Mouse (Mus musculus) brown adipose tissue, adult 24 weeks (tissue): ENCODE measurements around the gene Nfasc. TPM values are rescaled to one million over a fixed set of nuclear protein-coding genes. Genes with fewer than 3 reads are reported as not detected.

ENCODE experiments used
- H3K27ac ChIP-seq: fragments of 200-500 bp; replicated peaks from 2 replicates; pipeline ENCODE4 v1.5.1; 2012; ENCODE audit warnings: low read depth, mild to moderate bottlenecking, low read length
- H3K4me1 ChIP-seq: fragments of 200-500 bp; 2 replicates; pipeline ENCODE4 v1.6.1; 2012; ENCODE audit warnings: low read length, mixed read lengths; ENCODE audit not compliant: control insufficient read depth, insufficient read depth, insufficient read length
- H3K4me3 ChIP-seq: fragments of 200-500 bp; 2 replicates; pipeline ENCODE4 v1.5.1; 2012; ENCODE audit warnings: low read depth, mild to moderate bottlenecking, low read length, moderate library complexity; ENCODE audit not compliant: insufficient read depth
- polyA plus RNA-seq: library from polyadenylated mRNA; stranded (reverse); fragments of >200 nt; gene quantifications from 2 replicates; pipeline ENCODE4 v1.2.4, GENCODE M21; 2012; ENCODE audit not compliant: missing spikeins, insufficient read depth, insufficient read length

Gene Nfasc
- polyA plus RNA-seq, 1 experiment: not detected

DNA sequence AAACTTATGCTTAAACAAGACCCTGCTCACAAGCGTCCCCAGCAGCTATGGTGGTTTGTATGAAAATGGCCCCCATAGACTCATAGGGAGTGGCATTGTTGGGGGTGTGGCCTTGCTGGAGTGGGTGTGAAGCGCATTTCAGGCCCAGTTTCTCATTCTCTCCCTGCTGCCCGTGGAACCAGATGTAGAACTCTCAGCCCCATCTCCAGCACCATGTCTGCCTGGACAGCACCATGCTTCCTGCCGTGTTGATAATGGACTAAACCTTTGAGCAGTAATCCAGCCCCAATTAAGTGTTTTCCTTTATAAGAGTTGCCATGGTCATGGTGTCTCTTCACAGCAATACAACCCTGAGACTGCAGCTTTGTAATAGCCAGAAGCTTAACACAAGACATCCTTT is 13.6 kb upstream of the Nfasc start:
- Histone ChIP-seq H3K27ac (no peak overlapping the region), H3K4me3 (no peak overlapping the region), H3K4me1 (no peaks in the 10 kb centered on the region)

DNA sequence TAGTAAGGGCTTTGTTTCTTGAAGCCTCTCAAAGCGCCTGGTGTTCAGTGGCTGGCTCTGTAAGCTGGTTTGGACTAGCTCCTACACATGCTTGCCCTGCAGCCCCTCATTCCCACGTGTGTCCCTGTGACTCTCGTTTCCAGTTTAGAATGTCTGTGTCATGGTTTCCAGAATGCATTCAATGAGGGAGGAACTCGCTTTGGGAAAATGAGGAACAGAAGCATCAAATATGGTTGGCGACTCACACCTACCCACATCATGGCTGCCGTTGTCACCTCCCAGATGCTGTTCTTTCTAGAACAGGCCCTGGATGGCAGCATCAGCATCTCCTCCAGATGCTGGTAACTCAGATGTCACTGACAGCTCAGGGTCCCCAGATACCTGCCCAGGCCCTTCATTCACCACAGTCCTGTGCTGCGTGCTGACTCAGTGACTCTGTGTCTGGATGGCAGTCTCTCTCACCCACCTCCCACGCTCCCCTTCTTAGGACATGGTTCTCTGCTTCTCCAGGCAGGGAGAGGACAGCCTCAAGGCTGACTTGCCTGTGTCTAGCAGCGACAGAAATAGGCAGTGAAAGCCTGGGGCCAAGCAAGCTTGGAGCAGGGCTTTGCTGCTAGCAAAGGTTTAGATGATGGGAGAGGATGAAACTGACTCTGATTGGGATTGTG is 7.8 kb upstream of the Nfasc start:
- Histone ChIP-seq H3K4me1 (no peaks in the 10 kb centered on the region), H3K4me3 (no peak overlapping the region), H3K27ac (no peak overlapping the region)

DNA sequence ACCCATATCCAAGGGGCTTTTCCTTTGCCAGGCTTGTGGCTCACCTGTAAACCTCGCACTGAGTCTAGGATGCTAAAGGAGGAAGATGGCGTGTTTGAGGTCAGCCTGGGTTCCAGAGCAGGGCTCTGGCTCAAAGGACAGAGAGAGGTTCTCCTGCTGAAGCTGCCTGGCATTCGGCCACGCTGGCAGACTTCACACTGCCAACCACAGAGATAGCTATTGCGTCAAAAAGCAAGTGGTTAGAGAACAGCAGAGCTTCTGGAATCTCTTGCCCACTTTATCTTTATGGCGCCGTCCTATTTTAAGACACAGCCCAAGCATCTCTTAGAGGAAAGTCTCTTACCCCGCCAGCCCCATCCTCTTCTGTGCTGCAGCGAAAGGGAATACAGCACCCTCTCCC is 4.7 kb upstream of the Nfasc start:
- no peaks in the 10 kb centered on the region for H3K4me1 ChIP-seq
- no peak overlapping the region for H3K4me3 ChIP-seq
- no peak overlapping the region for H3K27ac ChIP-seq

DNA sequence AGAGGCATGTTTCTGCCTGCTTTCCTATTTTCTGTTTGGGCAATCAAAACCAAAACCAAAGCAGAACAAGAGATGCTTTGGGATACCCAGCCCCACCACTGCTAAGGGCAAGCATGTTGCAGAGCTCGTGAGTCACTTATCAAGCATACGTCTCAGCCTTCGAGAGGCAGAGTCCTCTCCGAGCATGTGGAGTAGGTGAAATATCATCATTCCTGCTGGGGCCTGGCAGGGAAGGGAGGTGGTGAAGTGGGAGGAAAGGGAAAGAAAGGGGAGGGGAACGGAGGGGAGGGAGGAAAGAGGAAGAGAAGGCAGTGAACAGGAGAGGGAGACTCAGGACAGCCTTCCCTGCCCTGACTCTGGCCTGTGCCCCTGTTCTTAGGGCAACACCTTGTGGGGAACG is 4.0 kb upstream of the Nfasc start:
- Histone ChIP-seq H3K27ac (no peak overlapping the region), H3K4me1 (no peaks in the 10 kb centered on the region), H3K4me3 (no peak overlapping the region)

DNA sequence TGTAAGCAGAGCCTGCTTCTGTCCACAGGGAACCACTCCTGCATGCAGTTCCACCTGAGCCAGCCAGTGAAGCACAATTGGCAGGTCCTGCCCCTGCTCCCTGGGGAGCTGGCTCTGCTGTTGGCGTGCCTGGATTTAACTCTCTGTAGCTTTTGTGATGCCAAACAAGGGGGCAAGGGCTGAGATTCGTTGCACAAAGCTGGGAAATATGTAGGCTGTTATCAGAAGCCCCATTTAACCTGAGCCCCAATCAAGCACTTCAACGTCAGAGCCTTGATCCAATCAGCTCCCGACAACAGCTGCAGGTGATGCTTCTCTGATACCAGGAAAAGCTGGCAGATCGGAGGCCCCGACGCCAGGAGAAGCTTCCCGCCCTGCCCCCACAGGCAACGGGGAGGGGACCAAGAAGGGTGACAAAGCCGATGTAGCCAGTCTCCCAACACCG is 2.5 kb downstream of the Nfasc start:
- H3K4me1 ChIP-seq: no peaks in the 10 kb centered on the region
- H3K27ac ChIP-seq: no peak overlapping the region
- H3K4me3 ChIP-seq: no peak overlapping the region

GRCm38 (mm10) chr1:132736171-132736570 is 5.4 kb downstream of the Nfasc start:
- no peak overlapping the region for H3K27ac ChIP-seq
- H3K4me1 ChIP-seq: no peaks in the 10 kb centered on the region
- no peak overlapping the region for H3K4me3 ChIP-seq

DNA sequence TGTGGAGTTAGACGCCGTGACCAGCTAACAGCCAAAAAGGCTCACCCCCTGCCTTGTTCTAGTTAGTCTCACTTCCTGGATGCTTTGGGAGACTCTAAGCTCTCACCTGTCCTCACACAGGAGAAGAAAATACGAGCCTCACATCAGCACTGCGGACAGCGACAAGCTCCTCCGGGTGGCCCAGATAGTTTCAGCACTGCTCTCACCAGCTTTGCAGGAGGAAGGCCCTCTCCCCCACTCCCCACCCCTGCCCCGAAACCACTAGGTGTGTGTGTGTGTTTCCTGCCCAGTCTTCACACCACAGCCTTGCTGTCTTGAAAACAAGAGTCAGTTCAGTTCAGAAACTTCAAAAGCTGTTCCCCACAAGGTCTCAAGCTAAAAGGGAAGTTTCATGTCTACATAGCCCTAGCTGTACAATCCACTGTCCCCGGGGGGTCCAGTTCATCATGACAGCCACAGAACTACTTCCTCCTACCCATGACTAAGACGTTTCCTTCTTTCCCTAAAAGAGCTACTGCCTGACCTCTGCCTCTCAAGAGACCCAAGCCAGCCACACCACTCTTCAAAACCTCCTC is 7.6 kb downstream of the Nfasc start:
- Histone ChIP-seq H3K4me1 (no peaks in the 10 kb centered on the region), H3K27ac (no peak overlapping the region), H3K4me3 (no peak overlapping the region)

- Histone ChIP-seq H3K4me1 (no peaks in the 10 kb centered on the region), H3K4me3 (no peak overlapping the region), H3K27ac (no peak overlapping the region)
These were observed 9.3 kb downstream of the Nfasc start for GRCm38 (mm10) chr1:132732307-132732706.

DNA sequence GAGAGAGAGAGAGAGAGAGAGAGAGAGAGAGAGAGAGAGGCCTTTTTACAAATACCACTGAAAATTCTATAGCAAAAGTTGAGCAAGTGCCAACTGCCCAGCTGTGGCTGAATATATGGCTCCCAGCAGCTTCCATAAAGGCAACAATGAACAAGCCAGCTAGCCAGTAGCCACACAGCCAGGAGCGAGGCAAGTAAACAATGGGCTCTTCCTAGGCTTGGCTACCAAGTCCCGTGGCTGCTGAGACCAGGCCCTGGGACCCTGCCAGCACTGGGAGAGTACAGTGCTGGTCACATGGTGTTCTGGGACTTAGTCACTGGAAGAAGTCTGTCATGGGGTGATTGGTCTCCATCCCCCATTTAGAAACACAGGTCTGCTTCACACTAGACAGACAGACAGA is 14.0 kb downstream of the Nfasc start:
- Histone ChIP-seq H3K4me1 (no peaks in the 10 kb centered on the region), H3K27ac (no peak overlapping the region), H3K4me3 (no peak overlapping the region)

- Histone ChIP-seq H3K4me3 (no peak overlapping the region), H3K27ac (no peak overlapping the region), H3K4me1 (no peaks in the 10 kb centered on the region)
These were observed 19.2 kb downstream of the Nfasc start for GRCm38 (mm10) chr1:132722362-132722761.

- H3K27ac ChIP-seq: no peak overlapping the region
- H3K4me1 ChIP-seq: no peaks in the 10 kb centered on the region
- no peak overlapping the region for H3K4me3 ChIP-seq
These were observed 20.3 kb downstream of the Nfasc start for GRCm38 (mm10) chr1:132721266-132721665.

- Histone ChIP-seq H3K4me3 (no peak overlapping the region), H3K27ac (no peak overlapping the region), H3K4me1 (no peaks in the 10 kb centered on the region)
These were observed 23.4 kb downstream of the Nfasc start for GRCm38 (mm10) chr1:132718225-132718624.

- no peaks in the 10 kb centered on the region for H3K4me1 ChIP-seq
- H3K4me3 ChIP-seq: no peak overlapping the region
- H3K27ac ChIP-seq: no peak overlapping the region
These were observed 26.6 kb downstream of the Nfasc start for GRCm38 (mm10) chr1:132715044-132715443.

- no peak overlapping the region for H3K4me3 ChIP-seq
- no peak overlapping the region for H3K27ac ChIP-seq
- no peaks in the 10 kb centered on the region for H3K4me1 ChIP-seq
These were observed 32.2 kb downstream of the Nfasc start for GRCm38 (mm10) chr1:132709419-132709818.

- Histone ChIP-seq H3K4me1 (no peaks in the 10 kb centered on the region), H3K4me3 (no peak overlapping the region), H3K27ac (no peak overlapping the region)
These were observed 34.3 kb downstream of the Nfasc start for GRCm38 (mm10) chr1:132707301-132707700.

- H3K4me1 ChIP-seq: no peaks in the 10 kb centered on the region
- H3K27ac ChIP-seq: no peak overlapping the region
- no peak overlapping the region for H3K4me3 ChIP-seq
These were observed 38.1 kb downstream of the Nfasc start for GRCm38 (mm10) chr1:132703467-132703866.
